Mouse (Mus musculus): ENCODE measurements around the gene Atad3a. TPM values are rescaled to one million over a fixed set of nuclear protein-coding genes. Genes with fewer than 3 reads are reported as not detected.

The Atad3a gene
- total and polyA plus RNA-seq, 3 experiments, result 220 to 232 TPM; not detected in 1

DNA sequence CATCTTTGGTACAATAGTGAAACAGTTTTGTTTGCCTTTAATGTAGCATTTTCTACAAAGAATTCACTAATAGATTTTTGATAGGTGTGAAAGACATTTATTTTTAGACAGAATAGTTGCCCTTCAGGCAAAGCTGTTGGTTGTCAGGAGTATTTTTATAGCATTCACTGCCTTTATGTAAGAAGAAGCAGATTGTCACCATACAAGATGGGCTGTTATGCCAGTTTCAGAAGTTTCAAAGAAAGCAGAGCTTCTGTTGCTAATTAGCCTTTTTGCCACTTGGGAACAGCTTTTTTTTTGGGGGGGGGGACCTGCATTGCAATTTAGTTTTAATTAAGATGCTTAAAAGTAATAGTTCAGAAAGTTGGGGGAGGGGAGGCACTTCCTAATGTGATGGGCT, 51.9 kb downstream of the Atad3a start:
- no peaks in the 10 kb centered on the region for H3K9me3 ChIP-seq (replicated peaks; ENCODE audit: insufficient read depth, low read length)
- no peak for DNase-seq (ENCODE audit: low read depth, low spot score)
- TF ChIP-seq ELF1 (IDR thresholded peaks at IDR 0.05; ENCODE audit: low read depth, low read length), result no peak
- no peak for TF ChIP-seq TAL1 (IDR thresholded peaks at IDR 0.05; ENCODE audit: low read length)
- TF ChIP-seq GATA1 (IDR thresholded peaks at IDR 0.05; ENCODE audit: low read depth, low read length), result no peak
- TF ChIP-seq CHD1 (IDR thresholded peaks at IDR 0.05; ENCODE audit: low read depth, low read length), result no peak
- no peak for TF ChIP-seq POLR2A (IDR thresholded peaks at IDR 0.05; ENCODE audit: control insufficient read depth in 1 of 2, insufficient read depth in 1 of 2, low read depth in 1 of 2, low read length in 2 of 2, poor library complexity in 1 of 2)
- TF ChIP-seq UBTF (IDR thresholded peaks at IDR 0.05; ENCODE audit: borderline replicate concordance, insufficient read depth, low read depth, low read length), result no peak
- no peak for TF ChIP-seq TCF12 (IDR thresholded peaks at IDR 0.05; ENCODE audit: low read depth, low read length)
- no peak for TF ChIP-seq SMC3 (IDR thresholded peaks at IDR 0.05; ENCODE audit: low read depth, low read length)
- TF ChIP-seq MXI1 (IDR thresholded peaks at IDR 0.05; ENCODE audit: low read depth, low read length), result no peak
- peaks cover 67% of the 10 kb centered on the region for H3K79me2 ChIP-seq (ENCODE audit: control insufficient read depth, insufficient read depth, low read length, poor library complexity)
- no peak overlapping the region for H3K27ac ChIP-seq (ENCODE audit: control insufficient read depth, low read depth, low read length)
- peaks cover 7 to 16% of the 10 kb centered on the region in 2 experiments for H3K4me1 ChIP-seq (ENCODE audit: control insufficient read depth in 1 of 2, insufficient read depth in 2 of 2, low read length in 2 of 2)
- peaks cover 24 to 33% of the 10 kb centered on the region in 2 experiments for H3K36me3 ChIP-seq (ENCODE audit: control insufficient read depth in 1 of 2, insufficient read depth in 2 of 2, low read length in 2 of 2)
- no peak overlapping the region for H3K4me3 ChIP-seq (ENCODE audit: control insufficient read depth in 1 of 2, insufficient read depth in 1 of 2, low read depth in 2 of 2, low read length in 2 of 2)
- H3K27me3 ChIP-seq (ENCODE audit: control insufficient read depth in 1 of 2, insufficient read depth in 2 of 2, low read length in 2 of 2), result no peaks in the 10 kb centered on the region
- H3K9ac ChIP-seq (ENCODE audit: control insufficient read depth, low read depth, low read length, poor library complexity, severe bottlenecking), result no peak overlapping the region; the same call in 1 of the 2 replicates

DNA sequence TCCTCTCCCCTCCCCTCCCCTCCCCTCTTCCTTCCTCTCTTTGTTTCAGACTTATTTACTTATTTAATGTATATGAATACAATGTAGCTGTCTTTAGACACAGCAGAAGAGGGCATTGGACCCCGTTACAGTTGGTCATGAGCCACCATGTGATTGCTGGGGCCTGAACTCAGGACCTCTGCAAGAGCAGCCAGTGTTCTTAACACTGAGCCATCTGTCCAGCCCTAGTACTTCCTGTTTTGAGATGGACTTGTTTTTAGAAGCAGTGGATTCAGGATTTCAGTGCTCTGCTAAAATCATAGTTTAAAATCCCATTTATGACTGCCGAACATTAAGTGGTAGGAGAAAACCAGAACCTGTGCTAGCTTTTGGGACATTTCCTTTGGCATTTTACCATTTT, 52.3 kb downstream of the Atad3a start:
- Histone ChIP-seq H3K27me3 (ENCODE audit: control insufficient read depth in 1 of 2, insufficient read depth in 2 of 2, low read length in 2 of 2) (no peaks in the 10 kb centered on the region), H3K9me3 (replicated peaks; ENCODE audit: insufficient read depth, low read length) (no peaks in the 10 kb centered on the region), H3K79me2 (ENCODE audit: control insufficient read depth, insufficient read depth, low read length, poor library complexity) (peaks cover 67% of the 10 kb centered on the region), H3K9ac (ENCODE audit: control insufficient read depth, low read depth, low read length, poor library complexity, severe bottlenecking) (no peak overlapping the region; the same call in 1 of the 2 replicates), H3K27ac (ENCODE audit: control insufficient read depth, low read depth, low read length) (no peak overlapping the region), H3K4me1 (ENCODE audit: control insufficient read depth in 1 of 2, insufficient read depth in 2 of 2, low read length in 2 of 2) (peaks cover 10 to 16% of the 10 kb centered on the region in 2 experiments), H3K4me3 (ENCODE audit: control insufficient read depth in 1 of 2, insufficient read depth in 1 of 2, low read depth in 2 of 2, low read length in 2 of 2) (no peak overlapping the region), H3K36me3 (ENCODE audit: control insufficient read depth in 1 of 2, insufficient read depth in 2 of 2, low read length in 2 of 2) (peaks cover 20 to 36% of the 10 kb centered on the region in 2 experiments)
- no peak for TF ChIP-seq E2F4 (IDR thresholded peaks at IDR 0.05; ENCODE audit: borderline replicate concordance, low read depth, low read length)
- TF ChIP-seq RAD21 (IDR thresholded peaks at IDR 0.05; ENCODE audit: low read depth, low read length), result no peak
- TF ChIP-seq POLR2AphosphoS5 (IDR thresholded peaks at IDR 0.05; ENCODE audit: borderline replicate concordance, low read depth, low read length), result no peak
- no peak for TF ChIP-seq BHLHE40 (IDR thresholded peaks at IDR 0.05; ENCODE audit: borderline replicate concordance, low read depth, low read length)
- TF ChIP-seq ZC3H11A (IDR thresholded peaks at IDR 0.05; ENCODE audit: low read depth, low read length), result no peak
- no peak for TF ChIP-seq ELF1 (IDR thresholded peaks at IDR 0.05; ENCODE audit: low read depth, low read length)
- no peak for TF ChIP-seq USF1 (IDR thresholded peaks at IDR 0.05; ENCODE audit: low read depth, low read length)
- no peak for TF ChIP-seq CTCF (IDR thresholded peaks at IDR 0.05 in 2 of 3, conservative IDR thresholded peaks at IDR 0.05 in 1 of 3; ENCODE audit: control insufficient read depth in 1 of 3, insufficient read depth in 1 of 3, low read depth in 2 of 3, low read length in 3 of 3, poor library complexity in 1 of 3, severe bottlenecking in 1 of 3)
- peak; percentile 50 for DNase-seq (ENCODE audit: low read depth, low spot score)

Measured in MEL (cell line).